Mouse (Mus musculus) limb, embryonic 12.5 days (tissue): ENCODE measurements around the gene Uox. TPM values are rescaled to one million over a fixed set of nuclear protein-coding genes. Genes with fewer than 3 reads are reported as not detected.

ENCODE experiments used
- ATAC-seq: fragments of 200-750 bp; cut with Nextera tagmentation; 2 replicates; pipeline ENCODE4 v1.8.0; 2017; ENCODE audit warnings: low read depth, moderate TSS enrichment; ENCODE audit not compliant: insufficient number of reproducible peaks, insufficient read depth, low FRiP score, low TSS enrichment
- H3K27ac ChIP-seq: fragments of 300-500 bp; sonication (generic); 2 replicates; pipeline ENCODE4 v1.5.1; 2016; ENCODE audit warnings: mild to moderate bottlenecking, moderate library complexity
- H3K27me3 ChIP-seq: fragments of 300-500 bp; sonication (generic); 2 replicates; pipeline ENCODE4 v1.6.1; 2016; ENCODE audit warnings: mild to moderate bottlenecking, moderate library complexity
- H3K36me3 ChIP-seq: fragments of 300-500 bp; sonication (generic); 2 replicates; pipeline ENCODE4 v1.6.1; 2016; ENCODE audit warnings: mild to moderate bottlenecking, moderate library complexity
- H3K4me1 ChIP-seq: fragments of 300-500 bp; sonication (generic); replicated peaks from 2 replicates; pipeline ENCODE4 v1.6.1; 2016
- H3K4me2 ChIP-seq: fragments of 300-500 bp; sonication (generic); 2 replicates; pipeline ENCODE4 v1.6.1; 2016; ENCODE audit warnings: mild to moderate bottlenecking, moderate library complexity
- H3K4me3 ChIP-seq: fragments of 300-500 bp; sonication (generic); replicated peaks from 2 replicates; pipeline ENCODE4 v1.5.1; 2016; ENCODE audit warnings: mild to moderate bottlenecking
- H3K9ac ChIP-seq: fragments of 300-500 bp; sonication (generic); replicated peaks from 2 replicates; pipeline ENCODE4 v1.6.1; 2016; ENCODE audit warnings: mild to moderate bottlenecking, moderate library complexity
- H3K9me3 ChIP-seq: fragments of 300-500 bp; sonication (generic); 2 replicates; pipeline ENCODE4 v1.6.1; 2016; ENCODE audit warnings: mild to moderate bottlenecking, moderate library complexity
- WGBS: fragments of 180-500 bp; shearing (Covaris S2); methylation state at CpG from one replicate; pipeline ENCODE4 v1.1.7; 2016; 5-methylcytosine and 5-hydroxymethylcytosine counted together
- polyA plus RNA-seq: library from polyadenylated mRNA; unstranded; fragments of >200 nt; fragmentation: Nextera tagmentation; extraction: Ambion mirVana; gene quantifications from 2 replicates; pipeline ENCODE4 v1.2.1, GENCODE M21; 2016

Uox gene
- polyA plus RNA-seq, 1 experiment from 2014 or later, result not detected

DNA sequence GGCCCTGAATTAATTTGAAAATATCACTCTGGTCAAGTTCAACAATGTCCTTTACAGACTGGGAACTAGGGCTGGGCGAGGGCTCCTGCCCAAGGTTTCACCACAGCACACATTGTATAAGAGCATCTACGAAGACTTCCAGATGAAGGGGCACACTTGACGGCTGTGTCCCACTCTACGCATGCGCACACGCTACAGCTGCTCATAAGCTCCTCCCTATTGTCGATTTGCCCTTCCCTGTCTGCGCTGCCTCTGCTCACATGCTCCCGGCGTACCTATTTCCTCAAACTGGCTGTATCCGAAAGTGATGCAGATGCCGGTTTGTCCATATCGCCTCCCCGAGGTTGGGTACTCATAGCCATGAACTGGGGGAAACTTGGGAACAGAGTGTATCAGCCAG is 16.4 kb downstream of the Uox start:
- WGBS, result 93% methylated on average over 14 of the region's 14 CpGs
- Histone ChIP-seq H3K4me3 (no peak overlapping the region), H3K9ac (no peak overlapping the region), H3K27ac (no peak overlapping the region), H3K27me3 (no peaks in the 10 kb centered on the region), H3K36me3 (no peaks in the 10 kb centered on the region), H3K9me3 (no peaks in the 10 kb centered on the region), H3K4me2 (no peak overlapping the region), H3K4me1 (peaks cover 6% of the 10 kb centered on the region; the same call in 1 of the 2 replicates)
- no peak for ATAC-seq

DNA sequence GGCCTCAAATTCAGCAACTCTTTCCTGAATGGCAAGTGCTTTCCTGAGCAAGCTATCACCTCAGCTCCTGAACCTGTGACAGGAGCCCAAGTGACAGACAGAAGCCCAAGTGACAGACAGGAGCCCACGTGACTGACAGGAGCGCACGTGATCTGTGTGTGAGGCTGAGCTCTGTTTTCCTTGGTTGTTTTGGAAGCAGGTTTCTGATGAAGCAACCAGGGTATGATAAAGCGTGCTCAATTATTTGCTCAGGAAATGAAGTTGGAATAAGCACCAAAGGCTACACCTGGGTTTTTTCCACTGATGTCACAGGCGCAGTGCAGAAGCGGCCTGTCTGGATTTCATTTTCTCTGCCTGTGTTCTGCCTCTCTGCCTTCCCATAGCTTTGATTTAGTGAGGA is 19.3 kb downstream of the Uox start:
- Histone ChIP-seq H3K9me3 (no peaks in the 10 kb centered on the region), H3K27ac (no peak overlapping the region), H3K36me3 (no peaks in the 10 kb centered on the region), H3K9ac (no peak overlapping the region), H3K4me2 (no peak overlapping the region), H3K27me3 (no peaks in the 10 kb centered on the region), H3K4me3 (no peak overlapping the region), H3K4me1 (peaks cover 6% of the 10 kb centered on the region; the same call in 1 of the 2 replicates)
- WGBS, result 56% methylated on average over 6 of the region's 6 CpGs
- no peak for ATAC-seq

DNA sequence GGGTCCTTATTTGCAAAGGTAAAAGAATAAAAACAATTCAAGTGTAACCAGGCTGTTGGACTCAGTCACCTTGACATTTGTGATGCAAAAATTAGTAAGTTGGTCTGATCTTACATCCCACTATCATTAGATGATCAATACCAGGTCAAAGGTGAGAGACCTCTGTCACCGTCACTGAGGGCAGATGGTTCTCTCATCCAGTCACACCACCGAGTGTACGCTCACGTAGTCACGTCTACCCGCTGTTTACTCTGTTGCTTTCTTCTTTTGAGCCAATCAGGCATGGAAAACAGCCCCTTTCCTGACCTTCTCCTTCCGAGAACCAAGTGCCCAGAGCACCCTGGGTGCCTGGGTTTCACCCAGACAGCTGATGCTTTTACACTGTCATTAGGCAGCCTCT is 20.9 kb downstream of the Uox start:
- no peak overlapping the region for H3K4me3 ChIP-seq
- no peak overlapping the region for H3K4me2 ChIP-seq
- H3K9ac ChIP-seq, result no peak overlapping the region
- no peaks in the 10 kb centered on the region for H3K36me3 ChIP-seq
- no peak overlapping the region for H3K27ac ChIP-seq
- no peaks in the 10 kb centered on the region for H3K9me3 ChIP-seq
- H3K4me1 ChIP-seq, result peaks cover 6% of the 10 kb centered on the region; the same call in 1 of the 2 replicates
- 81% methylated on average over 7 of the region's 7 CpGs for WGBS
- H3K27me3 ChIP-seq, result no peaks in the 10 kb centered on the region
- ATAC-seq, result no peak

DNA sequence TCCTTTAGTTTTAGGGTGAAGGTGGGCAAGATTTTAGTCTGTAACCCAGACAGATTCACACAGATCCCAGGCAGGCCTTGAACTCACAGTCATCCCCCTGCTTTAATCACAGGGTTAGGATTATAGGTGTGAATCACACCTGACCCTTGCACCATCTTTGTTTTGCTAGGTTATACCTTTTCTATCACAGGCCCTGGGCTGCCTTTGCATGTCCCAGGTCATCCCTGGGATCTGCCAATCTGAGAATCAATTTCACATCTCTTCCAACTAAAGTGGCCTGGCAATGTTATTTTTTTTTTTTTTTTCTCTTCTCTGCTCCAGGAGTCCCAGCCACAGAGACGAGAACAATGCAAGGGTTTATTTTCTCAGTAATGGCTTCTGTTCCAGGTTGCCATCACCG is 21.4 kb downstream of the Uox start:
- H3K27ac ChIP-seq, result no peak overlapping the region
- no peak for ATAC-seq
- no peak overlapping the region for H3K9ac ChIP-seq
- whole genome bisulfite sequencing, result 71% methylated on average over 2 of the region's 2 CpGs
- no peaks in the 10 kb centered on the region for H3K27me3 ChIP-seq
- H3K9me3 ChIP-seq, result no peaks in the 10 kb centered on the region
- no peak overlapping the region for H3K4me3 ChIP-seq
- H3K36me3 ChIP-seq, result no peaks in the 10 kb centered on the region
- H3K4me2 ChIP-seq, result no peak overlapping the region
- peaks cover 6% of the 10 kb centered on the region; the same call in 1 of the 2 replicates for H3K4me1 ChIP-seq

DNA sequence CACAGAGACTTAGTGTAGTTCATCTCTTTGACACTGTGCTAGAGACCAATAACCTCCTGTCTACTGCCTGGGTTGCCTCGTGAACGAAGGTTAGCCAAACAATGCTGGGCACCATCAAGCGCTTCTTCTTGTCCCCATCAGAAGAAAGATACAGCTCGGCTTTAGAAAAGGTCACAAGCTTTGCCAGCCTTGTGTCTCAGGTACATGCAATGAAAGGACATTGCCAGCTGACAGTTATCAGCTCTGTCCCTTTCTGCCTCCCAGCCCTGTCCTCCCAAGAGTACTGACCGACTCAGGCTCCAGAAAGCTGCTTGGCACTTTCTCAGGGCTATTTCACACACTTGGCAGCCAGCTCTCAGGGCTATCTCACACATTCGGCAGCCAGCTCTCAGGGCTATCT is 25.2 kb downstream of the Uox start:
- no peak overlapping the region for H3K4me3 ChIP-seq
- no peaks in the 10 kb centered on the region for H3K27me3 ChIP-seq
- H3K36me3 ChIP-seq, result no peaks in the 10 kb centered on the region
- no peak for ATAC-seq
- no peaks in the 10 kb centered on the region for H3K4me1 ChIP-seq
- no peak overlapping the region for H3K27ac ChIP-seq
- no peak overlapping the region for H3K9ac ChIP-seq
- no peak overlapping the region for H3K4me2 ChIP-seq
- WGBS, result 86% methylated on average over 6 of the region's 6 CpGs
- no peaks in the 10 kb centered on the region for H3K9me3 ChIP-seq

DNA sequence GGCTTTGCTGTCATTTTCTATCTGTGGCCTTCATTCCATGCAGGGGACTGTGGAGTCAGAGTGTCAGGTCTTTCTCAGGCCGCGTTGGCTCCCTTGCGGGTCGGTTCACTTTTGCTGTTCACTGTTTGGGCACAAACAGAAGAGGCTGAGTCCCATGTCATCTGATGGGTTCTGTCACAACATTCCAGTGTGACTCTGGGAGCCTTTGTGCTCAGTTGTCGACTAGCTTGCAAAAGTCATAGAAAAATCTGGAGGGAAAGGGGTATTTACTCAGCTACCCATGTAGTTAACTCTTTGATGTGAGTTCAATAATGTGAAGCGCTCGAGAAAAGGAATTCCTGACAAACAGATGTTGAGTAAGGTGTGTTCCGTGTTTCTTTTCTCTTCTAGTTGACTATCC is 26.2 kb downstream of the Uox start:
- Histone ChIP-seq H3K4me1 (no peaks in the 10 kb centered on the region), H3K9ac (no peak overlapping the region), H3K36me3 (no peaks in the 10 kb centered on the region), H3K27me3 (no peaks in the 10 kb centered on the region), H3K9me3 (no peaks in the 10 kb centered on the region), H3K27ac (no peak overlapping the region), H3K4me2 (no peak overlapping the region), H3K4me3 (no peak overlapping the region)
- WGBS, result 85% methylated on average over 8 of the region's 8 CpGs
- no peak for ATAC-seq

DNA sequence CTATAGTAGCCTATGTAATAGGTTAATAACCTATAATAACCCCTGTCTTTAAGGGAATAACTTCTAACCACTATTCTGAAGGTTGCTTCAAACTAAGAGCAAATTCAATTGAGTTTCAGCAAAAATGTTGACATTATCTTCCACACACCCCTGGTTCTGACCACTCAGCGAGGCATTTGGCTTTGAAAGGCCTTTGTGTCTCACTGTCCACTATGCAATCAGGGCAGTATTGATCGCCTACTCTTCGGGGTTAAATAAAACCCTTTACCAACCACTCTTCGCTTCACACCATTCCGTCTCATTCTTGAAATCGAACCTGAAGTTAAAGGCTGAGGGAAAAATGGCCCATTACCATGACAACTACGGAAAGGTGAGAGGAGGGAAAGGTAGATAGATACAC is 26.6 kb downstream of the Uox start:
- 91% methylated on average over 7 of the region's 7 CpGs for WGBS
- no peaks in the 10 kb centered on the region for H3K9me3 ChIP-seq
- no peak for ATAC-seq
- no peaks in the 10 kb centered on the region for H3K4me1 ChIP-seq
- H3K4me2 ChIP-seq, result no peak overlapping the region
- H3K27ac ChIP-seq, result no peak overlapping the region
- H3K27me3 ChIP-seq, result no peaks in the 10 kb centered on the region
- no peak overlapping the region for H3K9ac ChIP-seq
- no peak overlapping the region for H3K4me3 ChIP-seq
- no peaks in the 10 kb centered on the region for H3K36me3 ChIP-seq

DNA sequence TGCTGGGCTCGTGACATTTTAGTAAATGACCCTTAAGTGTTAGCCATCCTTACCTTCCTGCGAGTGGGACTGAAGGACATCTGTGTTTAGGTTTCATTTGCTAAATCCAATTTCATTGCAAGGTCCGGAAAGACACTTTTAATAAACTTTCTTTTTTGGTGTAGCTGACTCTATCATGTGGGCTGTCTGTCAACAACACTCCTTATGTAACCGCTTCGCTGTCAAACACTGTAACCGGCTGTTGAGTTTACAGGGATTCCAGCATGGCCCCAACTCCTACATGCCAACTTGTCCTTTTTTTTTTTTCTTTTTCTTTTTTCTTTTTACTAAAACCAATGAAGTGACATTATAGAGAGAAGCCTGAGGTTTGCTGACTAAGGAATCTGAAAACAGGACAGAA is 28.2 kb downstream of the Uox start:
- Histone ChIP-seq H3K27me3 (no peaks in the 10 kb centered on the region), H3K4me1 (no peaks in the 10 kb centered on the region), H3K4me2 (no peak overlapping the region), H3K9me3 (no peaks in the 10 kb centered on the region), H3K27ac (no peak overlapping the region), H3K4me3 (no peak overlapping the region), H3K36me3 (no peaks in the 10 kb centered on the region), H3K9ac (no peak overlapping the region)
- 76% methylated on average over 6 of the region's 6 CpGs for WGBS
- no peak for ATAC-seq

DNA sequence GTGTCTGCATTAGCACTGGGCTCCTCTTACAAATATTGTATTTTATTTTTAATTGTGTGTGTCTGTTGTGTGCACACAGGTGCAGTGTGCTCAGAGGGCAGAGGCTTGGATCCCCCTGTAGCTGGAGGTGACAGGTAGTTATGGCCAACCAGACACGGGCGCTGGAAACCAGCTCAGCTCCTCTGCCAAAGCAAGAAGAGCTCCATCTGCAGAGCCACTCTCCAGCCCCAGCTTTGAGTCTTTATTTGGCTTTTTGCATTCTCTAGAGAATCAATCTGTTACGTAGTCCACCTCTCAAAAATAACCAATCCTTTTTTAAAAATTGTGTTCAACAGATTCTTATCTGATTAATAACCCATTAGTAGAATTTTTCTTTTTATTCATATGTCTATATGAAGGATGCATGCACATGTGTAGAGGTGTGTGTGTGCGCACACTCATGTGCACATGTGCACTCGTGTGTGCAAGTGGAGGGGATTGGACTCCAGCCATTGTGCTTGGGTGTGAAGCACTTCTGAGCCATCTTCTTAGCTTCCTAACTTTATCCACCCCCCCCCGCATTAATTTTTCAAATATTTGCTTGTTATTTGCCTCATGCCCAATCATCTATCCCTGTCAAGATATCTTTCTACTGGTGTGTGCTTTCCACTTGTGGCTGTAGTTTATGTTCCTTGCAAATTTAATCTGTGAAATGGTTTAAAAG is 29.1 kb downstream of the Uox start:
- Histone ChIP-seq H3K9ac (no peak overlapping the region), H3K9me3 (no peaks in the 10 kb centered on the region), H3K4me3 (no peak overlapping the region), H3K4me2 (no peak overlapping the region), H3K36me3 (no peaks in the 10 kb centered on the region), H3K4me1 (no peaks in the 10 kb centered on the region), H3K27ac (no peak overlapping the region), H3K27me3 (no peaks in the 10 kb centered on the region)
- 88% methylated on average over 6 of the region's 6 CpGs for WGBS
- ATAC-seq, result no peak

DNA sequence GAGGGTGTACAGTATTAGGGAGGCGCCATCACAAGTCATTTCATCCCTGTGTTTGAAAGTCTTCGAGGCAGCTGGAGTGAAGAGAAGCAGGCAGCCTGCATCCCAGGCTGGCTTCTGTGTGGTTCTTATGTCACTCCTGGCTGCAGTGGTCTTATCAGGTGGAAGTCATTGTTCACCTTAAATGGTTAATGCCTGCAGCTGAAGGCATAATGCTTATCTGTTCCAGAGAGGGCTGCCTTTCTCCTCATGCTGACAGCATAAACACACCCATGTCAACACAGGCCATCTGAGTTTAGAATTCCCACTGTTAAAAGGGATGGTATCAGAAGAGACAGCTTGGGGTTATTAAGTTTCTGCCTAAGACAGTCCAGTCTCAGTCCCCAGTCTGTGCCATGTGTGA is 31.0 kb downstream of the Uox start:
- ATAC-seq, result no peak
- 92% methylated on average over 2 of the region's 2 CpGs for WGBS
- no peak overlapping the region for H3K4me3 ChIP-seq
- no peak overlapping the region for H3K9ac ChIP-seq
- H3K9me3 ChIP-seq, result no peaks in the 10 kb centered on the region
- no peak overlapping the region for H3K4me2 ChIP-seq
- no peak overlapping the region for H3K27ac ChIP-seq
- H3K27me3 ChIP-seq, result no peaks in the 10 kb centered on the region
- H3K36me3 ChIP-seq, result no peaks in the 10 kb centered on the region
- no peaks in the 10 kb centered on the region for H3K4me1 ChIP-seq

DNA sequence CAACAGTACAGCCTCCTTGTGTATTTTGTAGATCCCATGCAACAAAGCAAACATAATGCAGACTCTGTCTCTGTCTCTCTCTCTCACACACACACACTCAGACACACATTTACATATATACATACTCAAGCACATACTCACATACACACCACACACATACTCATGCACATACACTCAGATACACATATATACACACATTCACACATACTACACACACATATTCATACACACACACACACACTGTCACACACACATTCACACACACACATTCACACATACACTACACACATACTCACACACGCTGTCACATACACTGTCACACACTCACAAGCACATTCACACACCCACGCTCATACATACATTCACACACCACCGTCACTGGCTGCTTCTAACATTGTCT is 32.3 kb downstream of the Uox start:
- no peak overlapping the region for H3K4me3 ChIP-seq
- H3K36me3 ChIP-seq, result no peaks in the 10 kb centered on the region
- no peak overlapping the region for H3K27ac ChIP-seq
- no peaks in the 10 kb centered on the region for H3K9me3 ChIP-seq
- no peak for ATAC-seq
- WGBS, result 93% methylated on average over 3 of the region's 3 CpGs
- no peak overlapping the region for H3K9ac ChIP-seq
- no peaks in the 10 kb centered on the region for H3K4me1 ChIP-seq
- no peak overlapping the region for H3K4me2 ChIP-seq
- no peaks in the 10 kb centered on the region for H3K27me3 ChIP-seq

DNA sequence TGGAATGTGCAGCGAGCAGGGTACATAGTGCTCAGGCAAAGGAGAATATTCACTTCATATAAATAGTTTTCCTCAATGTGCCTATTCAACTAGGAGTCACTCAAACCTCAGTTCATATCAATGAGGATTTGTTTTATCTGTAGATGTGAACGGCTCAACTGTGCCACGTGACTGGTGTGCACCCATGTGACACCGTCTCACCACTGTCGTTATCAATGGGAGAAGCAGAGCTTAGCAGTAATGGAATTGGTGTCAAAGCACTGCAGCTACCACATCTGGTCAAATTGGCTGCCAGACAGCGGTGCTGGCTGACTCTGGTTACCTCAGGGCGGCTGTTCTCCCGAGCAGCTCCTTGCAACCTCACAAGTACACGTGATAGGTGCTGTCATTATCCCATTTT is 34.4 kb downstream of the Uox start:
- Histone ChIP-seq H3K9ac (no peak overlapping the region), H3K36me3 (no peaks in the 10 kb centered on the region), H3K4me1 (no peaks in the 10 kb centered on the region), H3K4me2 (no peak overlapping the region), H3K9me3 (no peaks in the 10 kb centered on the region), H3K27ac (no peak overlapping the region), H3K27me3 (no peaks in the 10 kb centered on the region), H3K4me3 (no peak overlapping the region)
- no peak for ATAC-seq
- WGBS, result 81% methylated on average over 9 of the region's 9 CpGs
